Mouse (Mus musculus) intestine, embryonic 15.5 days (tissue): ENCODE measurements around the gene Glrp1. TPM values are rescaled to one million over a fixed set of nuclear protein-coding genes. Genes with fewer than 3 reads are reported as not detected.
A peak's percentile ranks its signal among the peaks of the same experiment; 100 is the strongest.

Experiments
- ATAC-seq: fragments of 200-750 bp; cut with Nextera tagmentation; 2 replicates; pipeline ENCODE4 v1.8.0; 2017; ENCODE audit warnings: moderate TSS enrichment, moderate library complexity
- H3K27ac ChIP-seq: fragments of 300-500 bp; sonication (generic); 2 replicates; pipeline ENCODE4 v1.5.1; 2015; ENCODE audit warnings: mild to moderate bottlenecking, inconsistent platforms
- H3K27me3 ChIP-seq: fragments of 300-500 bp; sonication (generic); replicated peaks from 2 replicates; pipeline ENCODE4 v1.6.1; 2015; ENCODE audit warnings: inconsistent platforms
- H3K36me3 ChIP-seq: fragments of 300-500 bp; sonication (generic); 2 replicates; pipeline ENCODE4 v1.6.1; 2015; ENCODE audit warnings: inconsistent platforms
- H3K4me1 ChIP-seq: fragments of 300-500 bp; sonication (generic); replicated peaks from 2 replicates; pipeline ENCODE4 v1.6.1; 2015; ENCODE audit warnings: inconsistent platforms
- H3K4me2 ChIP-seq: fragments of 300-500 bp; sonication (generic); replicated peaks from 2 replicates; pipeline ENCODE4 v1.6.1; 2015; ENCODE audit warnings: mild to moderate bottlenecking, inconsistent platforms
- H3K4me3 ChIP-seq: fragments of 300-500 bp; sonication (generic); replicated peaks from 2 replicates; pipeline ENCODE4 v1.5.1; 2015; ENCODE audit warnings: inconsistent platforms
- H3K9ac ChIP-seq: fragments of 300-500 bp; sonication (generic); 2 replicates; pipeline ENCODE4 v1.6.1; 2015; ENCODE audit warnings: inconsistent platforms
- H3K9me3 ChIP-seq: fragments of 300-500 bp; sonication (generic); 2 replicates; pipeline ENCODE4 v1.6.1; 2016; ENCODE audit warnings: inconsistent platforms
- WGBS: fragments of 180-500 bp; shearing (Covaris S2); methylation state at CpG from one replicate; pipeline ENCODE4 v1.1.7; 2015; 5-methylcytosine and 5-hydroxymethylcytosine counted together
- polyA plus RNA-seq: library from polyadenylated mRNA; unstranded; fragments of >200 nt; fragmentation: Nextera tagmentation; extraction: Ambion mirVana; gene quantifications from 2 replicates; pipeline ENCODE4 v1.2.1, GENCODE M21; 2015

Glrp1 gene
- polyA plus RNA-seq, 1 experiment from 2014 or later: not detected

- Histone ChIP-seq H3K9me3 (no peaks in the 10 kb centered on the region), H3K27ac (no peak overlapping the region), H3K4me3 (no peak overlapping the region), H3K4me1 (peaks cover 8% of the 10 kb centered on the region), H3K4me2 (no peak overlapping the region), H3K27me3 (no peaks in the 10 kb centered on the region), H3K9ac (no peak overlapping the region), H3K36me3 (no peaks in the 10 kb centered on the region)
- ATAC-seq: no peak
- 91% methylated on average over 4 of the region's 4 CpGs for WGBS
Measured at GRCm38 (mm10) chr1:88469746-88470145, 40.1 kb downstream of the Glrp1 start.

GRCm38 (mm10) chr1:88468335-88468734 is 41.5 kb downstream of the Glrp1 start:
- Histone ChIP-seq H3K9me3 (no peaks in the 10 kb centered on the region), H3K27ac (no peak overlapping the region), H3K36me3 (no peaks in the 10 kb centered on the region), H3K4me3 (no peak overlapping the region), H3K4me2 (no peak overlapping the region), H3K27me3 (no peaks in the 10 kb centered on the region), H3K9ac (no peak overlapping the region), H3K4me1 (0 out of 2 replicates have a peak, but pooled peaks cover 3% of the 10 kb centered on the region)
- WGBS: 90% methylated on average over 2 of the region's 2 CpGs
- ATAC-seq: no peak

- H3K9me3 ChIP-seq: no peaks in the 10 kb centered on the region
- no peak overlapping the region for H3K9ac ChIP-seq
- H3K27ac ChIP-seq: no peak overlapping the region
- H3K27me3 ChIP-seq: no peaks in the 10 kb centered on the region
- WGBS: 90% methylated on average over 5 of the region's 5 CpGs
- H3K36me3 ChIP-seq: no peaks in the 10 kb centered on the region
- no peak overlapping the region for H3K4me3 ChIP-seq
- H3K4me1 ChIP-seq: 0 out of 2 replicates have a peak, but pooled peaks cover 3% of the 10 kb centered on the region
- no peak for ATAC-seq
- no peak overlapping the region for H3K4me2 ChIP-seq
Measured at GRCm38 (mm10) chr1:88467866-88468265, 42.0 kb downstream of the Glrp1 start.

GRCm38 (mm10) chr1:88466325-88467064 is 43.4 kb downstream of the Glrp1 start:
- no peaks in the 10 kb centered on the region for H3K9me3 ChIP-seq
- no peak overlapping the region for H3K4me3 ChIP-seq
- H3K36me3 ChIP-seq: no peaks in the 10 kb centered on the region
- no peak overlapping the region for H3K4me2 ChIP-seq
- 0 out of 2 replicates have a peak, but pooled peaks cover 3% of the 10 kb centered on the region for H3K4me1 ChIP-seq
- no peak overlapping the region for H3K9ac ChIP-seq
- no peak for ATAC-seq
- no peaks in the 10 kb centered on the region for H3K27me3 ChIP-seq
- WGBS: 64% methylated on average over 8 of the region's 8 CpGs
- H3K27ac ChIP-seq: no peak overlapping the region

- Histone ChIP-seq H3K9me3 (no peaks in the 10 kb centered on the region), H3K4me2 (no peak overlapping the region), H3K4me3 (no peak overlapping the region), H3K36me3 (no peaks in the 10 kb centered on the region), H3K4me1 (0 out of 2 replicates have a peak, but pooled peaks cover 3% of the 10 kb centered on the region), H3K27me3 (no peaks in the 10 kb centered on the region), H3K9ac (no peak overlapping the region), H3K27ac (no peak overlapping the region)
- peak; percentile 55; the same call in 1 of the 2 replicates for ATAC-seq
- 60% methylated on average over 4 of the region's 4 CpGs for WGBS
Measured at GRCm38 (mm10) chr1:88465722-88466121, 44.1 kb downstream of the Glrp1 start.

GRCm38 (mm10) chr1:88464109-88464905 is 45.6 kb downstream of the Glrp1 start:
- H3K27me3 ChIP-seq: no peaks in the 10 kb centered on the region
- no peak overlapping the region for H3K27ac ChIP-seq
- WGBS: 61% methylated on average over 6 of the region's 6 CpGs
- 0 out of 2 replicates have a peak, but pooled peaks cover 3% of the 10 kb centered on the region for H3K4me1 ChIP-seq
- 0 out of 2 replicates have a peak, but pooled peaks have one; percentile 26 for ATAC-seq
- H3K36me3 ChIP-seq: no peaks in the 10 kb centered on the region
- no peak overlapping the region for H3K4me2 ChIP-seq
- no peak overlapping the region for H3K4me3 ChIP-seq
- no peak overlapping the region for H3K9ac ChIP-seq
- no peaks in the 10 kb centered on the region for H3K9me3 ChIP-seq

- Histone ChIP-seq H3K4me1 (0 out of 2 replicates have a peak, but pooled peaks cover 3% of the 10 kb centered on the region), H3K27ac (no peak overlapping the region), H3K4me3 (no peak overlapping the region), H3K4me2 (no peak overlapping the region), H3K27me3 (no peaks in the 10 kb centered on the region), H3K9ac (no peak overlapping the region), H3K36me3 (no peaks in the 10 kb centered on the region), H3K9me3 (no peaks in the 10 kb centered on the region)
- no peak for ATAC-seq
- 78% methylated on average over 3 of the region's 3 CpGs for WGBS
Measured at GRCm38 (mm10) chr1:88463241-88463640, 46.6 kb downstream of the Glrp1 start.

GRCm38 (mm10) chr1:88462484-88462883 is 47.4 kb downstream of the Glrp1 start:
- Histone ChIP-seq H3K36me3 (no peaks in the 10 kb centered on the region), H3K27me3 (no peaks in the 10 kb centered on the region), H3K9ac (no peak overlapping the region), H3K4me2 (no peak overlapping the region), H3K4me1 (0 out of 2 replicates have a peak, but pooled peaks cover 3% of the 10 kb centered on the region), H3K27ac (no peak overlapping the region), H3K9me3 (no peaks in the 10 kb centered on the region), H3K4me3 (no peak overlapping the region)
- ATAC-seq: no peak
- WGBS: 55% methylated on average over 6 of the region's 6 CpGs

- no peaks in the 10 kb centered on the region for H3K36me3 ChIP-seq
- H3K4me2 ChIP-seq: no peak overlapping the region
- 11% methylated on average over 1 of the region's 1 CpGs for WGBS
- H3K9ac ChIP-seq: no peak overlapping the region
- ATAC-seq: no peak
- no peaks in the 10 kb centered on the region for H3K27me3 ChIP-seq
- no peak overlapping the region for H3K27ac ChIP-seq
- H3K4me3 ChIP-seq: no peak overlapping the region
- H3K9me3 ChIP-seq: no peaks in the 10 kb centered on the region
- H3K4me1 ChIP-seq: 0 out of 2 replicates have a peak, but pooled peaks cover 3% of the 10 kb centered on the region
Measured at GRCm38 (mm10) chr1:88461096-88461495, 48.8 kb downstream of the Glrp1 start.

- Histone ChIP-seq H3K4me1 (0 out of 2 replicates have a peak, but pooled peaks cover 3% of the 10 kb centered on the region), H3K36me3 (no peaks in the 10 kb centered on the region), H3K4me3 (no peak overlapping the region), H3K27ac (no peak overlapping the region), H3K4me2 (no peak overlapping the region), H3K27me3 (no peaks in the 10 kb centered on the region), H3K9me3 (no peaks in the 10 kb centered on the region), H3K9ac (no peak overlapping the region)
- WGBS: 90% methylated on average over 5 of the region's 5 CpGs
- no peak for ATAC-seq
Measured at GRCm38 (mm10) chr1:88459655-88460054, 50.2 kb downstream of the Glrp1 start.

- no peaks in the 10 kb centered on the region for H3K27me3 ChIP-seq
- ATAC-seq: no peak
- no peaks in the 10 kb centered on the region for H3K36me3 ChIP-seq
- no peaks in the 10 kb centered on the region for H3K4me1 ChIP-seq
- no peak overlapping the region for H3K4me3 ChIP-seq
- H3K27ac ChIP-seq: no peak overlapping the region
- H3K4me2 ChIP-seq: no peak overlapping the region
- WGBS: 87% methylated on average over 4 of the region's 4 CpGs
- H3K9ac ChIP-seq: no peak overlapping the region
- H3K9me3 ChIP-seq: no peaks in the 10 kb centered on the region
Measured at GRCm38 (mm10) chr1:88459196-88459595, 50.7 kb downstream of the Glrp1 start.

GRCm38 (mm10) chr1:88456451-88457072 is 53.3 kb downstream of the Glrp1 start:
- H3K27ac ChIP-seq: no peak overlapping the region
- no peak overlapping the region for H3K9ac ChIP-seq
- WGBS: 62% methylated on average over 14 of the region's 14 CpGs
- H3K36me3 ChIP-seq: no peaks in the 10 kb centered on the region
- no peak overlapping the region for H3K4me3 ChIP-seq
- no peak overlapping the region for H3K4me2 ChIP-seq
- H3K27me3 ChIP-seq: no peaks in the 10 kb centered on the region
- 0 out of 2 replicates have a peak, but pooled peaks have one; percentile 41 for ATAC-seq
- H3K4me1 ChIP-seq: 0 out of 2 replicates have a peak, but pooled peaks cover 3% of the 10 kb centered on the region
- H3K9me3 ChIP-seq: no peaks in the 10 kb centered on the region
